Mouse (Mus musculus): ENCODE results near the gene Med19. TPM values are rescaled to one million over a fixed set of nuclear protein-coding genes. Genes with fewer than 3 reads are reported as not detected.
A peak's percentile ranks its signal among the peaks of the same experiment; 100 is the strongest.

Gene Med19
- total and polyA plus RNA-seq, 2 experiments from 2014 or later: 46.8 to 48.7 TPM

GRCm38 (mm10) chr2:84707523-84707922 is 29.3 kb downstream of the Med19 start:
- Histone ChIP-seq H3K4me1 (ENCODE audit: insufficient read depth) (0 out of 2 replicates have a peak, but pooled peaks cover 3% of the 10 kb centered on the region), H3K27me3 (ENCODE audit: insufficient read depth, low read length) (no peaks in the 10 kb centered on the region), H3K27ac (ENCODE audit: low read depth, low read length) (no peak overlapping the region), H3K36me3 (ENCODE audit: insufficient read depth) (peaks cover 28% of the 10 kb centered on the region), H3K9me3 (ENCODE audit: low read length) (no peaks in the 10 kb centered on the region), H3K9ac (no peak overlapping the region), H3K4me3 (ENCODE audit: low read depth, low read length) (no peak overlapping the region), H3K4me2 (ENCODE audit: low read depth) (no peak overlapping the region)
- ATAC-seq (no peak), DNase-seq (no peak)
- no peak for TF ChIP-seq CTCF (IDR thresholded peaks at IDR 0.05; ENCODE audit: low read depth)
- 10% methylated on average over 1 of the region's 1 CpGs for WGBS

GRCm38 (mm10) chr2:84711898-84712297 is 33.7 kb downstream of the Med19 start:
- DNase-seq (no peak), ATAC-seq (no peak)
- Histone ChIP-seq H3K4me1 (ENCODE audit: insufficient read depth) (peaks cover 9% of the 10 kb centered on the region; the same call in 1 of the 2 replicates), H3K27ac (ENCODE audit: low read depth, low read length) (no peak overlapping the region), H3K4me3 (ENCODE audit: low read depth, low read length) (no peak overlapping the region), H3K4me2 (ENCODE audit: low read depth) (no peak overlapping the region), H3K36me3 (ENCODE audit: insufficient read depth) (peaks cover 16% of the 10 kb centered on the region), H3K9ac (no peak overlapping the region), H3K9me3 (ENCODE audit: low read length) (no peaks in the 10 kb centered on the region), H3K27me3 (ENCODE audit: insufficient read depth, low read length) (no peaks in the 10 kb centered on the region)
- no peak for TF ChIP-seq CTCF (IDR thresholded peaks at IDR 0.05; ENCODE audit: low read depth)
- 82% methylated on average over 2 of the region's 2 CpGs for WGBS

GRCm38 (mm10) chr2:84714422-84714810 is 36.2 kb downstream of the Med19 start:
- Histone ChIP-seq H3K9me3 (ENCODE audit: low read length) (no peaks in the 10 kb centered on the region), H3K9ac (peak overlapping the region; percentile 90), H3K4me3 (ENCODE audit: low read depth, low read length) (peak overlapping the region; percentile 94), H3K36me3 (ENCODE audit: insufficient read depth) (peaks cover 10% of the 10 kb centered on the region), H3K27me3 (ENCODE audit: insufficient read depth, low read length) (no peaks in the 10 kb centered on the region), H3K4me1 (ENCODE audit: insufficient read depth) (peaks cover 6% of the 10 kb centered on the region; the same call in 1 of the 2 replicates), H3K4me2 (ENCODE audit: low read depth) (peak overlapping the region; percentile 76), H3K27ac (ENCODE audit: low read depth, low read length) (peak overlapping the region; percentile 97)
- no peak for TF ChIP-seq CTCF (IDR thresholded peaks at IDR 0.05; ENCODE audit: low read depth)
- ATAC-seq (peak; percentile 4; the same call in 1 of the 2 replicates), DNase-seq (no peak)
- WGBS: under 1% methylated on average over 24 of the region's 26 CpGs

GRCm38 (mm10) chr2:84714811-84715561 is 36.8 kb downstream of the Med19 start, which contains the start of gene Zdhhc5:
TSS of gene Zdhhc5 (minus strand) at chr2:84715180.
- 3% methylated on average over 104 of the region's 107 CpGs for WGBS
- ATAC-seq: peak; percentile 97

GRCm38 (mm10) chr2:84715562-84716361 is 37.6 kb downstream of the Med19 start:
- Histone ChIP-seq H3K4me2 (ENCODE audit: low read depth) (peak overlapping the region; percentile 69), H3K36me3 (ENCODE audit: insufficient read depth) (no peaks in the 10 kb centered on the region), H3K27ac (ENCODE audit: low read depth, low read length) (peak overlapping the region; percentile 97), H3K4me3 (ENCODE audit: low read depth, low read length) (peak overlapping the region; percentile 94), H3K27me3 (ENCODE audit: insufficient read depth, low read length) (no peaks in the 10 kb centered on the region), H3K9me3 (ENCODE audit: low read length) (no peaks in the 10 kb centered on the region), H3K9ac (peak overlapping the region; percentile 59), H3K4me1 (ENCODE audit: insufficient read depth) (peaks cover 6% of the 10 kb centered on the region; the same call in 1 of the 2 replicates)
- TF ChIP-seq CTCF (IDR thresholded peaks at IDR 0.05; ENCODE audit: low read depth): no peak
- under 1% methylated on average over 33 of the region's 33 CpGs for WGBS
- ATAC-seq (peak; percentile 95), DNase-seq (no peak)

More at GRCm38 (mm10) chr2:84714811-84715561, 36.8 kb downstream of the Med19 start, which contains the start of gene Zdhhc5:
- peak within 1 kb of the TSS; percentile 90 for H3K9ac ChIP-seq
- no peaks in the 10 kb centered on the region for H3K9me3 ChIP-seq (ENCODE audit: low read length)
- peak within 1 kb of the TSS; percentile 97 for H3K27ac ChIP-seq (ENCODE audit: low read depth, low read length)
- peaks cover 6% of the 10 kb centered on the region; the same call in 1 of the 2 replicates for H3K4me1 ChIP-seq (ENCODE audit: insufficient read depth)
- no peak; the same call in 1 of the 2 replicates for TF ChIP-seq CTCF (IDR thresholded peaks at IDR 0.05; ENCODE audit: low read depth)
- peak; percentile 99 for DNase-seq
- peak within 1 kb of the TSS; percentile 76 for H3K4me2 ChIP-seq (ENCODE audit: low read depth)
- peaks cover 7% of the 10 kb centered on the region; the same call in 1 of the 2 replicates for H3K36me3 ChIP-seq (ENCODE audit: insufficient read depth)
- H3K4me3 ChIP-seq (ENCODE audit: low read depth, low read length): peak within 1 kb of the TSS; percentile 94
- no peaks in the 10 kb centered on the region for H3K27me3 ChIP-seq (ENCODE audit: insufficient read depth, low read length)

- Histone ChIP-seq H3K9ac (peak overlapping the region; percentile 59; the same call in 1 of the 2 replicates), H3K4me2 (ENCODE audit: low read depth) (peak overlapping the region; percentile 69), H3K4me3 (ENCODE audit: low read depth, low read length) (peak overlapping the region; percentile 94), H3K9me3 (ENCODE audit: low read length) (no peaks in the 10 kb centered on the region), H3K27me3 (ENCODE audit: insufficient read depth, low read length) (no peaks in the 10 kb centered on the region), H3K4me1 (ENCODE audit: insufficient read depth) (peaks cover 6% of the 10 kb centered on the region; the same call in 1 of the 2 replicates), H3K36me3 (ENCODE audit: insufficient read depth) (peaks cover 7% of the 10 kb centered on the region; the same call in 1 of the 2 replicates), H3K27ac (ENCODE audit: low read depth, low read length) (no peak overlapping the region)
- WGBS: 36% methylated on average over 9 of the region's 9 CpGs
- ATAC-seq: no peak
- no peak for DNase-seq
- no peak for TF ChIP-seq CTCF (IDR thresholded peaks at IDR 0.05; ENCODE audit: low read depth)
These were observed 38.5 kb downstream of the Med19 start for GRCm38 (mm10) chr2:84716423-84717355.
